Mouse (Mus musculus) heart, embryonic 15.5 days (tissue): ENCODE results near the gene Phactr2. TPM values are rescaled to one million over a fixed set of nuclear protein-coding genes. Genes with fewer than 3 reads are reported as not detected.

Experiments used
- ATAC-seq: fragments of 200-750 bp; cut with Nextera tagmentation; replicated peaks from 2 replicates; pipeline ENCODE4 v1.8.0; 2017; ENCODE audit warnings: low read depth, moderate TSS enrichment; ENCODE audit not compliant: insufficient number of reproducible peaks, insufficient read depth, low FRiP score
- H3K27ac ChIP-seq: fragments of 300-500 bp; sonication (generic); 2 replicates; pipeline ENCODE4 v1.5.1; 2015; ENCODE audit warnings: mild to moderate bottlenecking, inconsistent platforms
- H3K27me3 ChIP-seq: fragments of 300-500 bp; sonication (generic); 2 replicates; pipeline ENCODE4 v1.6.1; 2015; ENCODE audit warnings: inconsistent platforms
- H3K36me3 ChIP-seq: fragments of 300-500 bp; sonication (generic); 2 replicates; pipeline ENCODE4 v1.6.1; 2015; ENCODE audit warnings: mild to moderate bottlenecking, inconsistent platforms
- H3K4me1 ChIP-seq: fragments of 300-500 bp; sonication (generic); replicated peaks from 2 replicates; pipeline ENCODE4 v1.6.1; 2015; ENCODE audit warnings: inconsistent platforms
- H3K4me2 ChIP-seq: fragments of 300-500 bp; sonication (generic); 2 replicates; pipeline ENCODE4 v1.6.1; 2015; ENCODE audit warnings: inconsistent platforms, mild to moderate bottlenecking, moderate library complexity
- H3K4me3 ChIP-seq: fragments of 300-500 bp; sonication (generic); 2 replicates; pipeline ENCODE4 v1.5.1; 2015; ENCODE audit warnings: mild to moderate bottlenecking, inconsistent platforms
- H3K9ac ChIP-seq: fragments of 300-500 bp; sonication (generic); 2 replicates; pipeline ENCODE4 v1.6.1; 2015; ENCODE audit warnings: mild to moderate bottlenecking, inconsistent platforms
- H3K9me3 ChIP-seq: fragments of 300-500 bp; sonication (generic); replicated peaks from 2 replicates; pipeline ENCODE4 v1.6.1; 2016; ENCODE audit warnings: inconsistent platforms
- WGBS: fragments of 180-500 bp; shearing (Covaris S2); methylation state at CpG from one replicate; pipeline ENCODE4 v1.1.7; 2015; ENCODE audit warnings: mixed read lengths; 5-methylcytosine and 5-hydroxymethylcytosine counted together
- polyA plus RNA-seq: library from polyadenylated mRNA; unstranded; fragments of >200 nt; fragmentation: Nextera tagmentation; extraction: Ambion mirVana; gene quantifications from 2 replicates; pipeline ENCODE4 v1.2.1, GENCODE M21; 2015

Phactr2 gene
- polyA plus RNA-seq, 1 experiment from 2014 or later: 51.1 TPM

DNA sequence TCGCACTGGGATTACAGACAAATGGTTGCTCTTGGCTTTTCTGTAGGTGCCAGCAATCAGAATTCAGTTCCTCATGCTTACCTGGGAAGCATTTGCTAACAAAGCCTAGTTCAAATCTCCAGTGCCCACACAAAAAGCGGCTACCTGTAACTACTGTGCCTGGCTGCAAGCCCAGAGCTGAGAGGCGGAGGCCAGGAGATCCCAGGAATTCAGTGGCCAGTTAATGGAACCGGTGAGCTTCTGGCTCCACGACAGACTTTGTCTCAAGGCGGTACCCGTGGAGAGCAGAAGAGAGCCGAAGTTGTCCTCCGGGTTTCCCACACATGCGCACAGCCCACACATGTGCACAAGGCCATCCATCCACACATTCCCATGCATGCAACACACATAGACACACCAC is 46.6 kb downstream of the Phactr2 start:
- WGBS: 68% methylated on average over 10 of the region's 10 CpGs
- Histone ChIP-seq H3K9me3 (no peaks in the 10 kb centered on the region), H3K27me3 (no peaks in the 10 kb centered on the region), H3K9ac (no peak overlapping the region), H3K36me3 (no peaks in the 10 kb centered on the region), H3K4me3 (no peak overlapping the region), H3K4me1 (peaks cover 15% of the 10 kb centered on the region; the same call in 1 of the 2 replicates), H3K4me2 (no peak overlapping the region), H3K27ac (no peak overlapping the region)
- no peak for ATAC-seq

DNA sequence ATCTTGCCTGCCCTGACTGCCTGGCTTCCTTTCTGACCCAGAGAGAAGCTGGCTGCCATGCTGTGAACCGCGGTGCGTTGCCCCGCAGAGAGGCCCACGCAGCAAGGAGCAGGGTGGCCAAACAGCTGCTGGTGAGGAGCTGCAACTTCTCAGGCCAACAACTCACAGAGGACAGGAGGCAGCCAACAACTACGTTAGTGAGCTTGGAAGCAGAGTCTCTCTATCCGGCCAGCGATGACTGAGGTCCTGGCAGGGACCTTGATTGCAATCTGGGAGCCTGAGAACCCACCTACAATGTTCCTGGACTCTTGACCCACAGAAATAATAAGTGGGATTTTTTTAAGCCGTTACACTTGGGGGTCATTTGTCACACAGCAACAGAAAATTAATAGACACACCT is 49.0 kb downstream of the Phactr2 start:
- no peak for ATAC-seq
- H3K9me3 ChIP-seq: no peaks in the 10 kb centered on the region
- no peak overlapping the region for H3K4me2 ChIP-seq
- H3K4me3 ChIP-seq: no peak overlapping the region
- no peaks in the 10 kb centered on the region for H3K36me3 ChIP-seq
- H3K9ac ChIP-seq: no peak overlapping the region
- no peak overlapping the region for H3K27ac ChIP-seq
- no peaks in the 10 kb centered on the region for H3K27me3 ChIP-seq
- peaks cover 8% of the 10 kb centered on the region; the same call in 1 of the 2 replicates for H3K4me1 ChIP-seq
- WGBS: 91% methylated on average over 9 of the region's 9 CpGs

DNA sequence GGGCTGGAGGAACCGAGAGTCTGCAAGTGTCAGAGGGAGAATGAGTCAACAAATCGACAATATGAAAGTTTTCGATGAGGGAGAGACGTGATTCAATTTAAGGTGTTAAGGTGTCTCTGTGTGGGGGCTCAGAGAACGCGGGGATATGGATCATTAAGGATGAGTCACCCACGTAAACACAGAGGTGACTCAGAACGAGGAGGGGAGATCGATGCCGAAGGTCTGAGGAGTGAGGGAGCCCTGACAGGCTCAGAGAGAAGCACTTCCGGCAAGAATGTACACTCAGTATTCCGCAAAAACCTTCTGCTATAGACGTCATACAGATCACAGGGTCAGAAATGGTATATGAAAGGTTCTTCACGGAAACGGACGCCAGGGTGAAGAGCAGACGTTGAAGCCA is 49.7 kb downstream of the Phactr2 start:
- Histone ChIP-seq H3K9ac (no peak overlapping the region), H3K4me3 (no peak overlapping the region), H3K4me1 (peaks cover 8% of the 10 kb centered on the region; the same call in 1 of the 2 replicates), H3K27me3 (no peaks in the 10 kb centered on the region), H3K27ac (no peak overlapping the region), H3K4me2 (no peak overlapping the region), H3K9me3 (no peaks in the 10 kb centered on the region), H3K36me3 (no peaks in the 10 kb centered on the region)
- 80% methylated on average over 17 of the region's 17 CpGs for WGBS
- no peak for ATAC-seq

DNA sequence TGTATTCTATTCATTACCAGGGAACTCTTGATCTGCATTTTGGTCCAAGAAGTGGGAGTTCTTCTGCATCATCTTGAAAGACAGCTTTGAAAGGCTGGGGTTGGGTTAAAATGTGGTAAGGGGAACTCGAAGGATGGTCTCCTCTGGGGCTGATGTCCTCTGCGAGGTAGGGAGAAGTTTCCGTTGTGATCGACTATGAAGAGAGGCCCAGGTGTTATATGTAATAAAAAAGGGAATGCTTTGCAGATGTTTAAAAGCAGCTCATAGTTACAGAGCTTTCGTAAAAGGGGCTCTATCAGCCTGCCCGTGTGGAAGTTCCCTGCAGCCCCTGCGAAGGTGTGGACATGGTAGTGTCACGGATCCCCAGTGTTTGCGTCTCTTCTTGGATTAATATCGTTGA is 50.2 kb downstream of the Phactr2 start:
- Histone ChIP-seq H3K4me2 (no peak overlapping the region), H3K9ac (no peak overlapping the region), H3K4me1 (peaks cover 6% of the 10 kb centered on the region; the same call in 1 of the 2 replicates), H3K27me3 (no peaks in the 10 kb centered on the region), H3K36me3 (no peaks in the 10 kb centered on the region), H3K27ac (no peak overlapping the region), H3K4me3 (no peak overlapping the region), H3K9me3 (no peaks in the 10 kb centered on the region)
- WGBS: 87% methylated on average over 10 of the region's 10 CpGs
- no peak for ATAC-seq

DNA sequence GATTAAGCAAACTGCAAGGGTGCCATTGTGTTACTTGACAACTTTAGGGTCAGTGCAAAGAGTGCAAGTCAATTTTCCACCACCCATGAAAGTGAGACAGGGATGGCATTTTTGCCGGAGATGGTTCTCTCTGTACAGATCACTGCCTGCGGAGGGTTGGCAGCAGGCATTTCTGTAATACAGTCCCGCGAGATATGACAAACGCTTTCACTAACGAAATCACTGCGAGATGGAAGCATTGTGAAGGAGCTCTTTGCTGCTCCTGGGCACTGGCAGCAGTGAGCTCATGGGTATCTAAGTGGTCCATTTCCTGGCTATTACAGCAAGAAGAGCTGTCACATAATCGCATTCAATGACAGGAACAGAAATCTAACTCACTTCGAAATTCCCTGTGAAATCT is 52.1 kb downstream of the Phactr2 start:
- 69% methylated on average over 9 of the region's 9 CpGs for WGBS
- Histone ChIP-seq H3K4me2 (no peak overlapping the region), H3K27ac (no peak overlapping the region), H3K9me3 (no peaks in the 10 kb centered on the region), H3K4me1 (no peaks in the 10 kb centered on the region), H3K9ac (no peak overlapping the region), H3K27me3 (no peaks in the 10 kb centered on the region), H3K4me3 (no peak overlapping the region), H3K36me3 (no peaks in the 10 kb centered on the region)
- ATAC-seq: no peak

DNA sequence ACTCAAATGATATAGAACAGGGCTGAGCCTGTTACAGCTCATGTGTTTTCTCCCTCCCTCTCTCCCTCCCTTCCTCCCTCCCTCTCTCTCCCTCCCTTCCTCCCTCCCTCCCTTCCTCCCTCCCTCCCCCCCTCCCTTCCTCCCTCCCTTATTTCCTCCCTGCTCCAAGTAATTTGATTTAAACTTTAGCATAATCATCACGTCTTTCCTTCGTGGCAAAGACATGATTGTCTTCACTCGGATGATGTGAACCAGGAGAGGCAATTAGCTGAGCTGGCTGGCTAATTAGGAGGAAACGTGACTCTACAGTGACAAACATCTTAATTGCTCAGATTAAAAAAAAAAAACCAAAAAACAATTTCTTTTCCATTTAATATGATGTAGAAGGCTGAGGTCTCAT is 55.0 kb downstream of the Phactr2 start:
- Histone ChIP-seq H3K36me3 (no peaks in the 10 kb centered on the region), H3K4me2 (no peak overlapping the region), H3K4me1 (no peaks in the 10 kb centered on the region), H3K4me3 (no peak overlapping the region), H3K9ac (no peak overlapping the region), H3K27ac (no peak overlapping the region), H3K27me3 (no peaks in the 10 kb centered on the region), H3K9me3 (no peaks in the 10 kb centered on the region)
- no peak for ATAC-seq
- 55% methylated on average over 4 of the region's 4 CpGs for WGBS

- H3K9ac ChIP-seq: no peak overlapping the region
- H3K4me2 ChIP-seq: no peak overlapping the region
- no peaks in the 10 kb centered on the region for H3K27me3 ChIP-seq
- H3K9me3 ChIP-seq: no peaks in the 10 kb centered on the region
- H3K36me3 ChIP-seq: no peaks in the 10 kb centered on the region
- no peak for ATAC-seq
- no peak overlapping the region for H3K27ac ChIP-seq
- WGBS: 73% methylated on average over 8 of the region's 8 CpGs
- H3K4me3 ChIP-seq: no peak overlapping the region
- H3K4me1 ChIP-seq: peaks cover 8% of the 10 kb centered on the region
Observed at GRCm38 (mm10) chr10:13415489-13416104, 58.6 kb downstream of the Phactr2 start.

GRCm38 (mm10) chr10:13412202-13412923 is 61.8 kb downstream of the Phactr2 start:
- H3K4me3 ChIP-seq: no peak overlapping the region
- H3K9ac ChIP-seq: no peak overlapping the region
- H3K27ac ChIP-seq: peak overlapping the region; percentile 70
- ATAC-seq: peak; percentile 74
- WGBS: 42% methylated on average over 19 of the region's 19 CpGs
- no peaks in the 10 kb centered on the region for H3K36me3 ChIP-seq
- peaks cover 8% of the 10 kb centered on the region for H3K4me1 ChIP-seq
- H3K4me2 ChIP-seq: peak overlapping the region; percentile 36
- no peaks in the 10 kb centered on the region for H3K9me3 ChIP-seq
- no peaks in the 10 kb centered on the region for H3K27me3 ChIP-seq

- Histone ChIP-seq H3K4me3 (no peak overlapping the region), H3K27ac (no peak overlapping the region), H3K9ac (no peak overlapping the region), H3K36me3 (no peaks in the 10 kb centered on the region), H3K4me2 (no peak overlapping the region), H3K27me3 (no peaks in the 10 kb centered on the region), H3K9me3 (no peaks in the 10 kb centered on the region), H3K4me1 (peaks cover 8% of the 10 kb centered on the region)
- no peak for ATAC-seq
- WGBS: 91% methylated on average over 3 of the region's 3 CpGs
Observed at GRCm38 (mm10) chr10:13411056-13411455, 63.2 kb downstream of the Phactr2 start.

GRCm38 (mm10) chr10:13401971-13402370 is 72.2 kb downstream of the Phactr2 start:
- no peaks in the 10 kb centered on the region for H3K4me1 ChIP-seq
- no peak overlapping the region for H3K4me3 ChIP-seq
- 83% methylated on average over 1 of the region's 1 CpGs for WGBS
- no peaks in the 10 kb centered on the region for H3K9me3 ChIP-seq
- H3K27ac ChIP-seq: no peak overlapping the region
- H3K36me3 ChIP-seq: no peaks in the 10 kb centered on the region
- H3K9ac ChIP-seq: no peak overlapping the region
- no peak for ATAC-seq
- H3K27me3 ChIP-seq: no peaks in the 10 kb centered on the region
- H3K4me2 ChIP-seq: no peak overlapping the region

- Histone ChIP-seq H3K27ac (no peak overlapping the region), H3K4me1 (no peaks in the 10 kb centered on the region), H3K27me3 (no peaks in the 10 kb centered on the region), H3K4me2 (no peak overlapping the region), H3K36me3 (no peaks in the 10 kb centered on the region), H3K4me3 (no peak overlapping the region), H3K9ac (no peak overlapping the region), H3K9me3 (no peaks in the 10 kb centered on the region)
- ATAC-seq: no peak
- WGBS: 77% methylated on average over 3 of the region's 3 CpGs
Observed at GRCm38 (mm10) chr10:13395753-13396152, 78.5 kb downstream of the Phactr2 start.

DNA sequence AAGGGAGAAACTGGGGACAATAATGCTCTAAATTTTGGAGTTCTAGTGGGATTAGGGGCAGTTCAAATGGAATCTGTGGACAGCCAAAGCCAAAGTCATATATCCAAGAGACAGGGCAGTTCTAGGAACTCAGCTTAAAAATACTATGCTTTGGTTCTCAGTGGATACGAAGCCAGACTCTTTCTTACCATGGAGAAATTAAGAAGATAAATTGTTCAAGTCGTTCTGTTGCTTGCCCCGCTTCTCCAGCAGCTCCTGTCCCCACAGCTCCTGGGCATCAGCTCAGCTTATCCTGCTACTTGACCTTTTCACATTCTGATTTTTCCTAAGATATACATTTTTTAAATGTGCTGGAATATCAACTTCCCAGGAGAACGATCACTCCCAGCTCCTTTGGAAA is 80.2 kb downstream of the Phactr2 start:
- Histone ChIP-seq H3K9me3 (no peaks in the 10 kb centered on the region), H3K4me2 (no peak overlapping the region), H3K27ac (no peak overlapping the region), H3K9ac (no peak overlapping the region), H3K36me3 (no peaks in the 10 kb centered on the region), H3K27me3 (no peaks in the 10 kb centered on the region), H3K4me3 (no peak overlapping the region), H3K4me1 (peaks cover 2% of the 10 kb centered on the region; the same call in 1 of the 2 replicates)
- ATAC-seq: no peak
- WGBS: 69% methylated on average over 4 of the region's 4 CpGs
